8 mouse cellular contexts compared by ENCODE assay signal in genomic region chr2:135323276-135323954, GRCm38 (mm10).
A peak's percentile ranks its signal among the peaks of the same experiment; 100 is the strongest.
DNase-seq lines count a peak whose midpoint lies in the region; ATAC-seq and TF ChIP-seq lines count a peak whose summit lies in the region.

No protein-coding gene starts in this region.

- no peaks in the 10 kb centered on the region for H3K36me3 ChIP-seq in heart, adult 2 months (ENCODE audit: control insufficient read depth, insufficient read depth, low read length)
- H3K36me3 ChIP-seq in embryonic facial prominence, embryonic 14.5 days (ENCODE audit: control insufficient read depth, insufficient read depth, low read length): no peaks in the 10 kb centered on the region
- H3K36me3 ChIP-seq in limb, embryonic 14.5 days (ENCODE audit: control insufficient read depth, insufficient read depth, low read length): no peaks in the 10 kb centered on the region

- no peaks in the 10 kb centered on the region for H3K27me3 ChIP-seq in heart, adult 2 months (ENCODE audit: control insufficient read depth, insufficient read depth, low read length)
- H3K27me3 ChIP-seq in embryonic facial prominence, embryonic 14.5 days (replicated peaks; ENCODE audit: control insufficient read depth, insufficient read depth, low read length): no peaks in the 10 kb centered on the region
- no peaks in the 10 kb centered on the region for H3K27me3 ChIP-seq in limb, embryonic 14.5 days (ENCODE audit: control insufficient read depth, insufficient read depth, low read length)

- no peak for ATAC-seq in embryonic facial prominence, embryonic 14.5 days (ENCODE audit: low read depth)
- ATAC-seq in limb, embryonic 14.5 days (ENCODE audit: low FRiP score, low read depth): peak; percentile 35; the same call in 1 of the 2 replicates
- no peak for ATAC-seq in erythroblast, adult 5-6 weeks (replicated peaks; ENCODE audit: low FRiP score, poor library complexity, severe bottlenecking)

- H3K9me3 ChIP-seq in embryonic facial prominence, embryonic 14.5 days (ENCODE audit: control insufficient read depth, low read length): no peaks in the 10 kb centered on the region
- H3K9me3 ChIP-seq in limb, embryonic 14.5 days (ENCODE audit: control insufficient read depth, low read length): no peaks in the 10 kb centered on the region

- TF ChIP-seq POLR2A in heart, adult 2 months (IDR thresholded peaks at IDR 0.05; ENCODE audit: insufficient read depth, low read depth, low read length): no peak
- no peak for TF ChIP-seq POLR2A in limb, embryonic 14.5 days (IDR thresholded peaks at IDR 0.05; ENCODE audit: borderline replicate concordance, extremely low read depth, insufficient read depth, insufficient read length)

- no peaks in the 10 kb centered on the region for H3K4me1 ChIP-seq in heart, adult 2 months (ENCODE audit: control insufficient read depth, insufficient read depth, low read length)
- H3K4me1 ChIP-seq in embryonic facial prominence, embryonic 14.5 days (ENCODE audit: control insufficient read depth, insufficient read depth, low read length): no peaks in the 10 kb centered on the region
- H3K4me1 ChIP-seq in limb, embryonic 14.5 days (ENCODE audit: control insufficient read depth, insufficient read depth, low read length): no peaks in the 10 kb centered on the region

- no peak overlapping the region for H3K27ac ChIP-seq in heart, adult 2 months
- no peak overlapping the region for H3K27ac ChIP-seq in embryonic facial prominence, embryonic 14.5 days (replicated peaks; ENCODE audit: low read depth, low read length)
- H3K27ac ChIP-seq in limb, embryonic 14.5 days (replicated peaks; ENCODE audit: low read depth, low read length): no peak overlapping the region

- peak overlapping the region; percentile 43 for H3K4me2 ChIP-seq in embryonic facial prominence, embryonic 14.5 days (ENCODE audit: low read depth, low read length)
- H3K4me2 ChIP-seq in limb, embryonic 14.5 days (replicated peaks; ENCODE audit: low read depth, low read length, severe bottlenecking): peak overlapping the region; percentile 41

- TF ChIP-seq CTCF in heart, adult 2 months (IDR thresholded peaks at IDR 0.05): no peak

- intact Hi-C loops in heart, postnatal 14 days (cut with DNase I): loop anchor here (10.0 kb wide), 2 partner anchors 99 to 319 kb away; no protein-coding TSS in a partner anchor
- intact Hi-C loops in heart, adult 2 months (cut with DNase I): loop anchor here (10.0 kb wide), 1 partner anchor 319 kb away; no protein-coding TSS in a partner anchor

- no peak for TF ChIP-seq EP300 in heart, adult 2 months (IDR thresholded peaks at IDR 0.05; ENCODE audit: insufficient read depth, low read depth, low read length)

- H3K79me2 ChIP-seq in heart, adult 2 months (replicated peaks; ENCODE audit: control insufficient read depth, insufficient read depth, low read length): no peaks in the 10 kb centered on the region

- WGBS in heart, adult 2 months: 85% methylated on average over 7 of the region's 7 CpGs
- WGBS in embryonic facial prominence, embryonic 14.5 days: 73% methylated on average over 7 of the region's 7 CpGs
- WGBS in limb, embryonic 14.5 days: 29% methylated on average over 7 of the region's 7 CpGs

- no peak overlapping the region for H3K4me3 ChIP-seq in heart, adult 2 months
- peak overlapping the region; percentile 12; the same call in 1 of the 2 replicates for H3K4me3 ChIP-seq in embryonic facial prominence, embryonic 14.5 days (ENCODE audit: low read depth, low read length)
- H3K4me3 ChIP-seq in limb, embryonic 14.5 days (replicated peaks; ENCODE audit: low read length): no peak overlapping the region; the same call in 1 of the 2 replicates

- H3K9ac ChIP-seq in heart, adult 2 months (ENCODE audit: low read depth, low read length): no peak overlapping the region
- H3K9ac ChIP-seq in embryonic facial prominence, embryonic 14.5 days (ENCODE audit: low read depth, low read length): no peak overlapping the region
- H3K9ac ChIP-seq in limb, embryonic 14.5 days (ENCODE audit: low read depth, low read length, severe bottlenecking): no peak overlapping the region

- DNase-seq in heart, postnatal 14 days: peak; percentile 8 to 25
- DNase-seq in heart, adult 2 months: no peak
- DNase-seq in R1 (ENCODE audit: low read depth, low spot score): peak; percentile 5
- no peak for DNase-seq in embryonic facial prominence, embryonic 14.5 days (ENCODE audit: low spot score)
- DNase-seq in limb, embryonic 14.5 days (ENCODE audit: low spot score): no peak
- no peak for DNase-seq in embryo, embryonic 10.5 days (ENCODE audit: low spot score)
- no peak for DNase-seq in c-Kit-positive CD71-positive TER-119-positive erythroid progenitor cells, embryonic 14.5 days (ENCODE audit: low spot score)

Comparison
In these comparisons a context has a peak if more than half of its experiments do, and no peak if none do; other contexts are left out.
1. DNase-seq: peak in heart, postnatal 14 days (2 of 2) and R1 (single experiment); none in heart, adult 2 months (0 of 2), embryonic facial prominence, embryonic 14.5 days (single experiment), limb, embryonic 14.5 days (single experiment), embryo, embryonic 10.5 days (single experiment) and c-Kit-positive CD71-positive TER-119-positive erythroid progenitor cells, embryonic 14.5 days (single experiment).